Mouse (Mus musculus) MEL (cell line): ENCODE results near the gene Spon2. TPM values are rescaled to one million over a fixed set of nuclear protein-coding genes. Genes with fewer than 3 reads are reported as not detected.

Experiments
- DNase-seq: peaks from one replicate; pipeline ENCODE4 v3.0.0; 2011; ENCODE audit warnings: low read depth, low spot score
- H3K27ac ChIP-seq: 2 replicates; pipeline ENCODE4 v1.5.1; 2012; ENCODE audit warnings: low read depth, mild to moderate bottlenecking, control low read depth, low read length, moderate library complexity; ENCODE audit not compliant: control insufficient read depth
- H3K27me3 ChIP-seq, 2 experiments: fragments of 150-350 bp in 1 of 2; sonication (generic) in 1 of 2; 2 replicates each; pipeline ENCODE4 v1.6.1; 2012; ENCODE audit warnings: low read length in 2 of 2, mild to moderate bottlenecking in 2 of 2, improper control_type of control experiment in 1 of 2, moderate library complexity in 1 of 2; ENCODE audit not compliant: insufficient read depth in 2 of 2, control insufficient read depth in 1 of 2
- H3K36me3 ChIP-seq, 2 experiments: 2 replicates each; pipeline ENCODE4 v1.6.1; 2012 to 2014; ENCODE audit warnings: low read length in 2 of 2, improper control_type of control experiment in 1 of 2, inconsistent platforms in 1 of 2, mild to moderate bottlenecking in 1 of 2; ENCODE audit not compliant: insufficient read depth in 2 of 2, control insufficient read depth in 1 of 2
- H3K4me1 ChIP-seq, 2 experiments: fragments of 150-350 bp in 1 of 2; sonication (generic) in 1 of 2; 2 replicates each; pipeline ENCODE4 v1.6.1; 2012; ENCODE audit warnings: low read length in 2 of 2, improper control_type of control experiment in 1 of 2, mild to moderate bottlenecking in 1 of 2; ENCODE audit not compliant: insufficient read depth in 2 of 2, control insufficient read depth in 1 of 2
- H3K4me3 ChIP-seq, 2 experiments: fragments of 150-350 bp in 1 of 2; sonication (generic) in 1 of 2; 2 replicates each; pipeline ENCODE4 v1.5.1; 2012; ENCODE audit warnings: low read depth in 2 of 2, low read length in 2 of 2, mild to moderate bottlenecking in 2 of 2, moderate library complexity in 2 of 2, control low read depth in 1 of 2, improper control_type of control experiment in 1 of 2; ENCODE audit not compliant: control insufficient read depth in 1 of 2, insufficient read depth in 1 of 2
- H3K79me2 ChIP-seq: 2 replicates; pipeline ENCODE4 v1.6.1; 2012; ENCODE audit warnings: mild to moderate bottlenecking, low read length, moderate library complexity; ENCODE audit not compliant: control insufficient read depth, poor library complexity, insufficient read depth
- H3K9ac ChIP-seq: 2 replicates; pipeline ENCODE4 v1.6.1; 2012; ENCODE audit warnings: low read depth, mild to moderate bottlenecking, control low read depth, low read length, moderate library complexity; ENCODE audit not compliant: control insufficient read depth, poor library complexity, severe bottlenecking
- H3K9me3 ChIP-seq: fragments of 150-350 bp; sonication (generic); replicated peaks from 2 replicates; pipeline ENCODE4 v1.6.1; 2012; ENCODE audit warnings: mild to moderate bottlenecking, low read length, improper control_type of control experiment, moderate library complexity; ENCODE audit not compliant: insufficient read depth
- BHLHE40 ChIP-seq: IDR thresholded peaks from 2 replicates; pipeline ENCODE4 v1.6.1; 2012; ENCODE audit warnings: low read depth, mild to moderate bottlenecking, inconsistent platforms, low read length, improper control_type of control experiment, borderline replicate concordance
- CHD1 ChIP-seq: IDR thresholded peaks from 2 replicates; pipeline ENCODE4 v1.6.1; 2012; ENCODE audit warnings: low read depth, mild to moderate bottlenecking, inconsistent platforms, low read length, improper control_type of control experiment
- CTCF ChIP-seq, 3 experiments: IDR thresholded peaks in 2 of 3; conservative IDR thresholded peaks in 1 of 3; 2 replicates each; pipeline ENCODE4 v1.5.1; 2011 to 2012; ENCODE audit warnings: low read length in 3 of 3, low read depth in 2 of 3, mild to moderate bottlenecking in 2 of 3, improper control_type of control experiment in 1 of 3, inconsistent platforms in 1 of 3, mixed read lengths in 1 of 3, moderate library complexity in 1 of 3; ENCODE audit not compliant: control insufficient read depth in 1 of 3, insufficient read depth in 1 of 3, poor library complexity in 1 of 3, severe bottlenecking in 1 of 3
- ELF1 ChIP-seq: IDR thresholded peaks from 2 replicates; pipeline ENCODE4 v1.6.1; 2014; ENCODE audit warnings: low read depth, mild to moderate bottlenecking, inconsistent platforms, low read length, improper control_type of control experiment, moderate library complexity
- EP300 ChIP-seq, 2 experiments: IDR thresholded peaks; 2 replicates each; pipeline ENCODE4 v1.6.1; 2011; ENCODE audit warnings: improper control_type of control experiment in 2 of 2, low read length in 2 of 2, low read depth in 1 of 2, mild to moderate bottlenecking in 1 of 2
- GATA1 ChIP-seq: IDR thresholded peaks from 2 replicates; pipeline ENCODE4 v1.6.1; 2011; ENCODE audit warnings: low read depth, low read length, improper control_type of control experiment
- HCFC1 ChIP-seq: IDR thresholded peaks from 2 replicates; pipeline ENCODE4 v1.6.1; 2012; ENCODE audit warnings: low read depth, mild to moderate bottlenecking, inconsistent platforms, low read length, improper control_type of control experiment, moderate library complexity
- MAFK ChIP-seq: IDR thresholded peaks from 2 replicates; pipeline ENCODE4 v1.6.1; 2011; ENCODE audit warnings: low read depth, mild to moderate bottlenecking, low read length, improper control_type of control experiment, borderline replicate concordance
- MAZ ChIP-seq: IDR thresholded peaks from 2 replicates; pipeline ENCODE4 v1.6.1; 2012; ENCODE audit warnings: low read depth, mild to moderate bottlenecking, inconsistent platforms, low read length, improper control_type of control experiment
- MEF2A ChIP-seq: IDR thresholded peaks from 2 replicates; pipeline ENCODE4 v1.6.1; 2014; ENCODE audit warnings: low read depth, mild to moderate bottlenecking, inconsistent platforms, low read length, improper control_type of control experiment; ENCODE audit not compliant: poor library complexity, insufficient replicate concordance, severe bottlenecking; ENCODE audit errors: extremely low read depth
- MYB ChIP-seq: IDR thresholded peaks from 2 replicates; pipeline ENCODE4 v1.6.1; 2011; ENCODE audit warnings: mild to moderate bottlenecking, low read depth, low read length, improper control_type of control experiment
- MYC ChIP-seq: IDR thresholded peaks from 2 replicates; pipeline ENCODE4 v1.6.1; 2011; ENCODE audit warnings: low read depth, mild to moderate bottlenecking, low read length, improper control_type of control experiment, moderate library complexity
- NELFE ChIP-seq: IDR thresholded peaks from 2 replicates; pipeline ENCODE4 v1.6.1; 2011; ENCODE audit warnings: low read depth, low read length, improper control_type of control experiment
- NRF1 ChIP-seq: IDR thresholded peaks from 2 replicates; pipeline ENCODE4 v1.6.1; 2014; ENCODE audit warnings: low read depth, mild to moderate bottlenecking, inconsistent platforms, low read length, improper control_type of control experiment, moderate library complexity; ENCODE audit not compliant: poor library complexity, insufficient read depth, severe bottlenecking
- POLR2A ChIP-seq, 2 experiments: IDR thresholded peaks; 2 replicates each; pipeline ENCODE4 v1.6.1; 2011 to 2012; ENCODE audit warnings: low read length in 2 of 2, mild to moderate bottlenecking in 2 of 2, control low read depth in 1 of 2, improper control_type of control experiment in 1 of 2, low read depth in 1 of 2, moderate library complexity in 1 of 2; ENCODE audit not compliant: control insufficient read depth in 1 of 2, insufficient read depth in 1 of 2, poor library complexity in 1 of 2
- RAD21 ChIP-seq: IDR thresholded peaks from 2 replicates; pipeline ENCODE4 v1.6.1; 2011; ENCODE audit warnings: mild to moderate bottlenecking, low read depth, low read length, improper control_type of control experiment
- RCOR1 ChIP-seq: IDR thresholded peaks from 2 replicates; pipeline ENCODE4 v1.6.1; 2012; ENCODE audit warnings: low read depth, mild to moderate bottlenecking, inconsistent platforms, low read length, improper control_type of control experiment
- TAL1 ChIP-seq: IDR thresholded peaks from 2 replicates; pipeline ENCODE4 v1.6.1; 2012; ENCODE audit warnings: mild to moderate bottlenecking, inconsistent platforms, low read length, moderate library complexity, mixed read lengths
- UBTF ChIP-seq: IDR thresholded peaks from 2 replicates; pipeline ENCODE4 v1.6.1; 2012; ENCODE audit warnings: low read depth, mild to moderate bottlenecking, inconsistent platforms, low read length, improper control_type of control experiment, moderate library complexity, borderline replicate concordance; ENCODE audit not compliant: insufficient read depth
- USF1 ChIP-seq: IDR thresholded peaks from 2 replicates; pipeline ENCODE4 v1.6.1; 2014; ENCODE audit warnings: low read depth, mild to moderate bottlenecking, inconsistent platforms, low read length, improper control_type of control experiment, moderate library complexity
- ZC3H11A ChIP-seq: IDR thresholded peaks from 2 replicates; pipeline ENCODE4 v1.6.1; 2012; ENCODE audit warnings: low read depth, mild to moderate bottlenecking, inconsistent platforms, low read length, improper control_type of control experiment
- ZNF384 ChIP-seq: IDR thresholded peaks from 2 replicates; pipeline ENCODE4 v1.6.1; 2012; ENCODE audit warnings: low read depth, mild to moderate bottlenecking, inconsistent platforms, low read length, improper control_type of control experiment
- polyA plus RNA-seq, 2 experiments: library from polyadenylated mRNA; stranded (reverse) in 1 of 2; unstranded in 1 of 2; fragments of >175 nt in 1 of 2; fragments of >200 nt in 1 of 2; gene quantifications; 2 replicates each; pipeline versions ENCODE4 v1.2.1 to v1.2.4; 2012; ENCODE audit warnings: low replicate concordance in 2 of 2, low read depth in 1 of 2; ENCODE audit not compliant: insufficient read length in 2 of 2, insufficient read depth in 1 of 2, missing spikeins in 1 of 2
- total RNA-seq: library from RNA; depleted of rRNA; stranded (reverse); fragments of 300-350 nt; gene quantifications from 2 replicates; pipeline ENCODE4 v1.2.3, GENCODE M21; 2012

Spon2 gene
- total and polyA plus RNA-seq, 3 experiments = 2.6 to 3.1 TPM; not detected in 1

DNA sequence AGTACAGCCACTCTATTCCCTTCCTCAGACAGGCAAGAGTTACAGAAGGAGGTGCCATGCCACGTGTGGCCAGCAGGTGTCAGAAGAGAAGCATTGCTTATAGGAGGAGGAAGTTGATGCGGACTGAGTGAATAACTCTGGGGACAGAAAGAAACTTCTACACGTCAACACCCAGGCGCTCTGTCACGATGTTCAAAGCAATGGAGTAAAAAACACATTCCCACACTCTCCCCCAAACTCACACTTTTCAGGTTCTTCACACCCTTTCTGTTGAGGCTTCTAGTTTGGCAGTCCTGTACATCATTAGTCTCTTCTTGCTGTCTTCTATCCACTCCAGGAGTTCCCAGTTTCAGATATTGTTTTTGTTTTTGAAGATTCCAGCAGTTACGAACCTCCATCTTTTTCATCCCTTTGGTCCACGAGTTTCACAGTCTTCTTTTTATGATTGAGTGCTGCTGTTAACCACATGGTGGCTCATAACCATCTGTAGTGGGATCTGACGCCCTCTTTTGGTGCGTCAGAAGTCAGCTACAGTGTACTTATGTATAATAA lies 14.5 kb downstream of the Spon2 start (continued):
- peak; percentile 97 to 100 (median 99) for TF ChIP-seq CTCF (IDR thresholded peaks at IDR 0.05 in 2 of 3, conservative IDR thresholded peaks at IDR 0.05 in 1 of 3; ENCODE audit: control insufficient read depth in 1 of 3, insufficient read depth in 1 of 3, low read depth in 2 of 3, low read length in 3 of 3, poor library complexity in 1 of 3, severe bottlenecking in 1 of 3)
- peak; percentile 94 for TF ChIP-seq ZC3H11A
- TF ChIP-seq EP300 (IDR thresholded peaks at IDR 0.05; ENCODE audit: low read depth in 1 of 2, low read length in 2 of 2) = peak; percentile 25 to 44; a peak in 1 of 4 replicates
- TF ChIP-seq POLR2A (IDR thresholded peaks at IDR 0.05; ENCODE audit: control insufficient read depth in 1 of 2, insufficient read depth in 1 of 2, low read depth in 1 of 2, low read length in 2 of 2, poor library complexity in 1 of 2) = peak in 1 of 2 experiments; percentile 65; a peak in 2 of 4 replicates
- peak; percentile 66 for TF ChIP-seq NELFE
- peak; percentile 39; the same call in 1 of the 2 replicates for TF ChIP-seq ZNF384
- no peak for TF ChIP-seq MEF2A
- peak; percentile 83; the same call in 1 of the 2 replicates for TF ChIP-seq CHD1
- peak; percentile 21; the same call in 1 of the 2 replicates for TF ChIP-seq MAFK
- peak; percentile 66 for TF ChIP-seq USF1
- TF ChIP-seq, all 39 proteins: peak for 28

DNA sequence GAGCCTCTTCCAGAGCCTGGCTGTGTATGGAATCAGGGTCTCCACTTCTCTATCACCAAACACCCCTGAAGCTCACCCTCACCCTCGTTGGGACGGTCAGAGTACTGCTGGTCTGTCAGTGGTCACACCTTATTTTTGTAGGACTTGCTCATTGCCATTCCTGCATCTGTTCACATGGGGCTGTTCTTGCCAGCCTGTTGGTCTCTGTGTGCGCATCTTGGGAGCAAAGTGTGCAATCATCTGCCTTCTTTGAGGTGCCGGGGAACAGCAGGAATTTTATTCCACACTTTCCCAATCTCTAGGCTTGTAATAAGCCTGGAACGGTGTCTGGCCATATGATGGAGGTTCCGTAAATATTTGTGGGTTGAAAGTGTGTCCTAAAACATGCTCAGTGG lies 15.1 kb downstream of the Spon2 start:
- no peaks in the 10 kb centered on the region for H3K27me3 ChIP-seq
- H3K79me2 ChIP-seq = no peaks in the 10 kb centered on the region
- no peaks in the 10 kb centered on the region for H3K9me3 ChIP-seq
- no peak overlapping the region for H3K4me3 ChIP-seq
- no peak for TF ChIP-seq ELF1
- no peak for TF ChIP-seq ZNF384
- no peak for TF ChIP-seq TAL1
- TF ChIP-seq MAZ = no peak
- TF ChIP-seq RCOR1 = no peak
- no peak for TF ChIP-seq GATA1
- no peak for TF ChIP-seq BHLHE40
- no peak for TF ChIP-seq HCFC1
- TF ChIP-seq CTCF (IDR thresholded peaks at IDR 0.05 in 2 of 3, conservative IDR thresholded peaks at IDR 0.05 in 1 of 3; ENCODE audit: control insufficient read depth in 1 of 3, insufficient read depth in 1 of 3, low read depth in 2 of 3, low read length in 3 of 3, poor library complexity in 1 of 3, severe bottlenecking in 1 of 3) = no peak
- TF ChIP-seq NRF1 = no peak
- no peak for TF ChIP-seq RAD21
- no peak for TF ChIP-seq UBTF
- TF ChIP-seq MYB = no peak
- TF ChIP-seq MAFK = no peak
- TF ChIP-seq MYC = no peak
- TF ChIP-seq, all 39 proteins: peak for 0
- H3K36me3 ChIP-seq = peaks cover 0 to 21% of the 10 kb centered on the region in 2 experiments; a peak in 2 of 4 replicates
- H3K9ac ChIP-seq = peak overlapping the region; percentile 8
- DNase-seq = no peak
- no peak overlapping the region; the same call in 1 of the 2 replicates for H3K27ac ChIP-seq
- peaks cover 14 to 51% of the 10 kb centered on the region in 2 experiments for H3K4me1 ChIP-seq
